Mouse (Mus musculus): ENCODE results near the gene Hexim1.

The Hexim1 gene

GRCm38 (mm10) chr11:103098531-103099190 lies 17.4 kb upstream of the Hexim1 start:
- DNase-seq, result peak; percentile 48 to 57

- peak in 1 of 2 experiments; percentile 43 for DNase-seq
Measured at GRCm38 (mm10) chr11:103099352-103099940, 16.6 kb upstream of the Hexim1 start.

- peak in 1 of 2 experiments; percentile 66 for DNase-seq
Measured at GRCm38 (mm10) chr11:103100361-103100760, 15.7 kb upstream of the Hexim1 start.

- DNase-seq, result peak; percentile 93 to 94
Measured at GRCm38 (mm10) chr11:103101481-103101865, 14.6 kb upstream of the Hexim1 start, which contains the start of the genes Plcd3 and Acbd4. Gene Plcd3 (minus strand): TSS chr11:103101658. Gene Acbd4 (plus strand): TSS chr11:103101682.

- DNase-seq, result peak; percentile 87 to 88
Measured at GRCm38 (mm10) chr11:103101866-103102501, 14.0 kb upstream of the Hexim1 start.

- peak; percentile 96 to 97 for DNase-seq
Measured at GRCm38 (mm10) chr11:103102725-103103349, 13.2 kb upstream of the Hexim1 start.

GRCm38 (mm10) chr11:103103621-103104020 lies 12.4 kb upstream of the Hexim1 start:
- peak in 1 of 2 experiments; percentile 74 for DNase-seq

GRCm38 (mm10) chr11:103104469-103104868 lies 11.6 kb upstream of the Hexim1 start:
- DNase-seq, result peak in 1 of 2 experiments; percentile 47

- peak; percentile 82 to 92 for DNase-seq
Measured at GRCm38 (mm10) chr11:103105180-103105725, 10.8 kb upstream of the Hexim1 start.

- DNase-seq, result peak in 1 of 2 experiments; percentile 59
Measured at GRCm38 (mm10) chr11:103105810-103106209, 10.2 kb upstream of the Hexim1 start.

GRCm38 (mm10) chr11:103106386-103106785 lies 9.6 kb upstream of the Hexim1 start:
- DNase-seq, result peak in 1 of 2 experiments; percentile 60

- DNase-seq, result peak in 1 of 2 experiments; percentile 64
Measured at GRCm38 (mm10) chr11:103111301-103111700, 4.7 kb upstream of the Hexim1 start.

- DNase-seq, result peak; percentile 88 to 96
Measured at GRCm38 (mm10) chr11:103111881-103112551, 4.0 kb upstream of the Hexim1 start.

GRCm38 (mm10) chr11:103112552-103112912 lies 3.5 kb upstream of the Hexim1 start:
- no peak for DNase-seq

GRCm38 (mm10) chr11:103113005-103113404 lies 3.0 kb upstream of the Hexim1 start:
- DNase-seq, result peak in 1 of 2 experiments; percentile 51

GRCm38 (mm10) chr11:103113771-103114170 lies 2.3 kb upstream of the Hexim1 start:
- no peak for DNase-seq

- no peak for DNase-seq
Measured at GRCm38 (mm10) chr11:103114270-103114943, 1.6 kb upstream of the Hexim1 start.

- peak; percentile 86 to 94 for DNase-seq
Measured at GRCm38 (mm10) chr11:103115163-103116007, 646 bp upstream of the Hexim1 start.

GRCm38 (mm10) chr11:103116959-103117590 lies 1.0 kb downstream of the Hexim1 start:
- DNase-seq, result peak; percentile 79 to 87

GRCm38 (mm10) chr11:103117591-103118009 lies 1.6 kb downstream of the Hexim1 start:
- DNase-seq, result peak; percentile 53 to 75

Measured in kidney, postnatal 25 days (tissue).